Mouse (Mus musculus): Measurements from ENCODE around the gene Csde1. TPM values are rescaled to one million over a fixed set of nuclear protein-coding genes. Genes with fewer than 3 reads are reported as not detected.

The Csde1 gene
- total and polyA plus RNA-seq, 3 experiments = 196 to 249 (median 210) TPM

GRCm38 (mm10) chr3:102997036-102997435, 23.2 kb upstream of the Csde1 start:
- Histone ChIP-seq H3K4me3 (replicated peaks in 1 of 3; ENCODE audit: low read depth in 2 of 3, low read length in 2 of 3, poor library complexity in 1 of 3) (no peak overlapping the region), H3K79me2 (replicated peaks; ENCODE audit: control insufficient read depth, extremely low read depth, insufficient read depth, poor library complexity, severe bottlenecking) (peaks cover 7% of the 10 kb centered on the region), H3K9ac (ENCODE audit: insufficient read depth, low read depth) (no peak overlapping the region), H3K36me3 (replicated peaks in 1 of 2; ENCODE audit: control insufficient read depth in 1 of 2, insufficient read depth in 1 of 2, low read length in 1 of 2) (peaks cover 22 to 47% of the 10 kb centered on the region in 2 experiments), H3K4me2 (ENCODE audit: insufficient read depth, low read depth, poor library complexity, severe bottlenecking) (no peak overlapping the region), H3K27ac (ENCODE audit: insufficient read depth, low read depth) (no peak overlapping the region), H3K4me1 (ENCODE audit: control insufficient read depth in 1 of 2, insufficient read depth in 2 of 2) (peaks cover 8 to 19% of the 10 kb centered on the region in 2 experiments), H3K27me3 (replicated peaks) (no peaks in the 10 kb centered on the region), H3K9me3 (replicated peaks; ENCODE audit: low read length) (peaks cover 14% of the 10 kb centered on the region)
- DNase-seq (ENCODE audit: extremely low read depth) = no peak
- no peak for TF ChIP-seq USF1 (IDR thresholded peaks at IDR 0.05; ENCODE audit: low read depth, low read length)
- no peak for TF ChIP-seq MXI1 (IDR thresholded peaks at IDR 0.05; ENCODE audit: low read depth, low read length)
- TF ChIP-seq MEF2A (IDR thresholded peaks at IDR 0.05; ENCODE audit: borderline replicate concordance, low read depth, low read length) = no peak
- dilution Hi-C loops (cut with MboI; ENCODE audit: extremely low pct_ligation_motif_present, extremely low pct_unique_long_range_greater_than_20kb, low sequenced_read_pairs) (no loop called here), in situ Hi-C loops (cut with MboI; ENCODE audit: low pct_ligation_motif_present, low pct_unique_long_range_greater_than_20kb, low sequenced_read_pairs) (no loop called here)

- H3K4me1 ChIP-seq (ENCODE audit: control insufficient read depth in 1 of 2, insufficient read depth in 2 of 2) = peaks cover 8 to 19% of the 10 kb centered on the region in 2 experiments
- dilution Hi-C loops (cut with MboI; ENCODE audit: extremely low pct_ligation_motif_present, extremely low pct_unique_long_range_greater_than_20kb, low sequenced_read_pairs) (no loop called here), in situ Hi-C loops (cut with MboI; ENCODE audit: low pct_ligation_motif_present, low pct_unique_long_range_greater_than_20kb, low sequenced_read_pairs) (no loop called here)
- peaks cover 7% of the 10 kb centered on the region for H3K79me2 ChIP-seq (replicated peaks; ENCODE audit: control insufficient read depth, extremely low read depth, insufficient read depth, poor library complexity, severe bottlenecking)
- H3K36me3 ChIP-seq (replicated peaks in 1 of 2; ENCODE audit: control insufficient read depth in 1 of 2, insufficient read depth in 1 of 2, low read length in 1 of 2) = peaks cover 27 to 53% of the 10 kb centered on the region in 2 experiments
- H3K4me3 ChIP-seq (replicated peaks in 1 of 3; ENCODE audit: low read depth in 2 of 3, low read length in 2 of 3, poor library complexity in 1 of 3) = no peak overlapping the region
- DNase-seq (ENCODE audit: extremely low read depth) = no peak
- H3K27me3 ChIP-seq (replicated peaks) = no peaks in the 10 kb centered on the region
- no peak overlapping the region for H3K9ac ChIP-seq (ENCODE audit: insufficient read depth, low read depth)
- H3K4me2 ChIP-seq (ENCODE audit: insufficient read depth, low read depth, poor library complexity, severe bottlenecking) = no peak overlapping the region
- H3K9me3 ChIP-seq (replicated peaks; ENCODE audit: low read length) = peaks cover 12% of the 10 kb centered on the region
- TF ChIP-seq POLR2AphosphoS2 (IDR thresholded peaks at IDR 0.05; ENCODE audit: low read depth, low read length) = no peak
- no peak for TF ChIP-seq ZNF384 (IDR thresholded peaks at IDR 0.05; ENCODE audit: low read depth, low read length)
- no peak for TF ChIP-seq SIN3A (IDR thresholded peaks at IDR 0.05; ENCODE audit: low read length)
- TF ChIP-seq MAZ (IDR thresholded peaks at IDR 0.05; ENCODE audit: low read depth, low read length) = no peak
- no peak for TF ChIP-seq GABPA (IDR thresholded peaks at IDR 0.05; ENCODE audit: insufficient replicate concordance, low read depth, low read length)
- TF ChIP-seq ELF1 (IDR thresholded peaks at IDR 0.05; ENCODE audit: low read depth, low read length) = no peak
- TF ChIP-seq USF2 (conservative IDR thresholded peaks at IDR 0.05; ENCODE audit: low read depth, low read length) = no peak
- TF ChIP-seq CHD2 (IDR thresholded peaks at IDR 0.05; ENCODE audit: low read length) = no peak
- TF ChIP-seq HCFC1 (IDR thresholded peaks at IDR 0.05; ENCODE audit: low read depth, low read length) = no peak
- no peak for TF ChIP-seq UBTF (IDR thresholded peaks at IDR 0.05; ENCODE audit: low read depth, low read length)
- TF ChIP-seq ZMIZ1 (IDR thresholded peaks at IDR 0.05; ENCODE audit: low read depth, low read length) = no peak
- H3K27ac ChIP-seq (ENCODE audit: insufficient read depth, low read depth) = no peak overlapping the region
These were observed 22.6 kb upstream of the Csde1 start for GRCm38 (mm10) chr3:102997591-102997990.

GRCm38 (mm10) chr3:103001595-103001994, 18.6 kb upstream of the Csde1 start:
- Histone ChIP-seq H3K4me3 (replicated peaks in 1 of 3; ENCODE audit: low read depth in 2 of 3, low read length in 2 of 3, poor library complexity in 1 of 3) (no peak overlapping the region), H3K27me3 (replicated peaks) (no peaks in the 10 kb centered on the region), H3K79me2 (replicated peaks; ENCODE audit: control insufficient read depth, extremely low read depth, insufficient read depth, poor library complexity, severe bottlenecking) (peaks cover 5% of the 10 kb centered on the region), H3K4me2 (ENCODE audit: insufficient read depth, low read depth, poor library complexity, severe bottlenecking) (no peak overlapping the region), H3K27ac (ENCODE audit: insufficient read depth, low read depth) (no peak overlapping the region), H3K4me1 (ENCODE audit: control insufficient read depth in 1 of 2, insufficient read depth in 2 of 2) (peaks cover 3 to 11% of the 10 kb centered on the region in 2 experiments), H3K36me3 (replicated peaks in 1 of 2; ENCODE audit: control insufficient read depth in 1 of 2, insufficient read depth in 1 of 2, low read length in 1 of 2) (peaks cover 37 to 86% of the 10 kb centered on the region in 2 experiments), H3K9ac (ENCODE audit: insufficient read depth, low read depth) (no peak overlapping the region), H3K9me3 (replicated peaks; ENCODE audit: low read length) (peaks cover 12% of the 10 kb centered on the region)
- in situ Hi-C loops (cut with MboI; ENCODE audit: low pct_ligation_motif_present, low pct_unique_long_range_greater_than_20kb, low sequenced_read_pairs) (no loop called here), dilution Hi-C loops (cut with MboI; ENCODE audit: extremely low pct_ligation_motif_present, extremely low pct_unique_long_range_greater_than_20kb, low sequenced_read_pairs) (no loop called here)
- no peak for TF ChIP-seq MXI1 (IDR thresholded peaks at IDR 0.05; ENCODE audit: low read depth, low read length)
- no peak for TF ChIP-seq ELF1 (IDR thresholded peaks at IDR 0.05; ENCODE audit: low read depth, low read length)
- TF ChIP-seq NRF1 (IDR thresholded peaks at IDR 0.05; ENCODE audit: low read depth, low read length) = no peak
- TF ChIP-seq ZKSCAN1 (IDR thresholded peaks at IDR 0.05; ENCODE audit: borderline replicate concordance, low read depth, low read length) = no peak
- no peak for TF ChIP-seq KAT2A (IDR thresholded peaks at IDR 0.05; ENCODE audit: insufficient replicate concordance, low read length)
- TF ChIP-seq ETS1 (conservative IDR thresholded peaks at IDR 0.05; ENCODE audit: low read depth, low read length) = no peak
- TF ChIP-seq PAX5 (IDR thresholded peaks at IDR 0.05; ENCODE audit: low read length) = no peak
- TF ChIP-seq JUND (conservative IDR thresholded peaks at IDR 0.05; ENCODE audit: low read depth, low read length) = no peak
- no peak for DNase-seq (ENCODE audit: extremely low read depth)
